Mouse (Mus musculus) urinary bladder, adult 2 months (tissue): ENCODE results near the gene Msl1. TPM values are rescaled to one million over a fixed set of nuclear protein-coding genes. Genes with fewer than 3 reads are reported as not detected.

ENCODE experiments used
- DNase-seq: peaks from one replicate; pipeline ENCODE4 v3.0.0; 2022; ENCODE audit warnings: low spot score
- polyA plus RNA-seq: library from polyadenylated mRNA; depleted of rRNA; stranded (reverse); fragments of >200 nt; gene quantifications from 2 replicates; pipeline ENCODE4 v1.2.3, GENCODE M21; 2012; rRNA removed

Gene Msl1
- polyA plus RNA-seq, 1 experiment, result 57.0 TPM

GRCm38 (mm10) chr11:98839402-98839801 lies 44.1 kb downstream of the Msl1 start:
- DNase-seq, result peak; percentile 59

GRCm38 (mm10) chr11:98839897-98840296 lies 44.6 kb downstream of the Msl1 start:
- no peak for DNase-seq

- DNase-seq, result no peak
Measured at GRCm38 (mm10) chr11:98846016-98846415, 50.7 kb downstream of the Msl1 start.

GRCm38 (mm10) chr11:98846865-98847604 lies 51.7 kb downstream of the Msl1 start:
- DNase-seq, result no peak

GRCm38 (mm10) chr11:98849196-98849894 lies 54.0 kb downstream of the Msl1 start:
- DNase-seq, result no peak

- no peak for DNase-seq
Measured at GRCm38 (mm10) chr11:98850100-98851093, 55.1 kb downstream of the Msl1 start.

- DNase-seq, result no peak
Measured at GRCm38 (mm10) chr11:98854116-98854515, 58.8 kb downstream of the Msl1 start.

- DNase-seq, result no peak
Measured at GRCm38 (mm10) chr11:98854659-98855058, 59.3 kb downstream of the Msl1 start.

Other genes with a start within 250 kb of the Msl1 start
- gene Ikzf3, start 249.5 kb upstream of the Msl1 start, polyA plus RNA-seq, result 8.6 and 10.1 TPM in 2 replicates
- 1.4 and 2.5 TPM in 2 replicates for gene Zpbp2, start 244.4 kb upstream of the Msl1 start, polyA plus RNA-seq
- 57.6 and 63.7 TPM in 2 replicates for gene Ormdl3, start 208.1 kb upstream of the Msl1 start, polyA plus RNA-seq
- not detected in 2 replicates for gene Lrrc3c, start 197.2 kb upstream of the Msl1 start, polyA plus RNA-seq
- gene Gm12355, start 169.9 kb upstream of the Msl1 start, polyA plus RNA-seq, result 0.47 and 0.52 TPM in 2 replicates
- gene Gsdma3, start 169.2 kb upstream of the Msl1 start, polyA plus RNA-seq, result not detected in 2 replicates
- gene Gsdma2, start 148.8 kb upstream of the Msl1 start, polyA plus RNA-seq, result not detected in 2 replicates
- 0.72 and 0.87 TPM in 2 replicates for gene Gsdma, start 131.2 kb upstream of the Msl1 start, polyA plus RNA-seq
- 108 and 115 TPM in 2 replicates for gene Psmd3, start 113.0 kb upstream of the Msl1 start, polyA plus RNA-seq
- gene Csf3, start 94.3 kb upstream of the Msl1 start, polyA plus RNA-seq, result 0.38 and 0.73 TPM in 2 replicates
- 29.6 and 32.8 TPM in 2 replicates for gene Med24, start 66.1 kb upstream of the Msl1 start, polyA plus RNA-seq
- 62.2 and 88.1 TPM in 2 replicates for gene Thra, start 54.9 kb upstream of the Msl1 start, polyA plus RNA-seq
- gene Nr1d1, start 20.2 kb upstream of the Msl1 start, polyA plus RNA-seq, result 119 and 219 TPM in 2 replicates
- 24.7 and 29.5 TPM in 2 replicates for gene Casc3, start 9.4 kb downstream of the Msl1 start, polyA plus RNA-seq
- 56.6 and 66.4 TPM in 2 replicates for gene Rapgefl1, start 41.3 kb downstream of the Msl1 start, polyA plus RNA-seq
- gene Wipf2, start 68.1 kb downstream of the Msl1 start, polyA plus RNA-seq, result 19.2 and 26.0 TPM in 2 replicates
- 2.7 and 3.8 TPM in 2 replicates for gene Cdc6, start 112.3 kb downstream of the Msl1 start, polyA plus RNA-seq
- gene Rara, start 132.3 kb downstream of the Msl1 start, polyA plus RNA-seq, result 8.5 and 13.7 TPM in 2 replicates
- gene Gjd3, start 187.5 kb downstream of the Msl1 start, polyA plus RNA-seq, result 0.55 and 0.87 TPM in 2 replicates
- 4.7 and 6.0 TPM in 2 replicates for gene Top2a, start 228.7 kb downstream of the Msl1 start, polyA plus RNA-seq
- gene Igfbp4, start 245.7 kb downstream of the Msl1 start, polyA plus RNA-seq, result 248 and 341 TPM in 2 replicates